Mouse (Mus musculus) stomach, postnatal 0 days (tissue): ENCODE data around the gene Sar1b. TPM values are rescaled to one million over a fixed set of nuclear protein-coding genes. Genes with fewer than 3 reads are reported as not detected.

ENCODE experiments used
- ATAC-seq: fragments of 200-750 bp; cut with Nextera tagmentation; 2 replicates; pipeline ENCODE4 v1.8.0; 2017; ENCODE audit not compliant: low FRiP score, low TSS enrichment
- DNase-seq: peaks from one replicate; pipeline ENCODE4 v3.0.0-alpha.2; 2016; ENCODE audit warnings: low spot score
- H3K27ac ChIP-seq: fragments of 300-500 bp; sonication (generic); replicated peaks from 2 replicates; pipeline ENCODE4 v1.5.1; 2014; ENCODE audit warnings: mild to moderate bottlenecking, control low read depth
- H3K27me3 ChIP-seq: fragments of 300-500 bp; sonication (generic); 2 replicates; pipeline ENCODE4 v1.6.1; 2014; ENCODE audit warnings: low read length; ENCODE audit not compliant: control insufficient read depth, insufficient read depth
- H3K36me3 ChIP-seq: fragments of 300-500 bp; sonication (generic); 2 replicates; pipeline ENCODE4 v1.6.1; 2014; ENCODE audit warnings: low read length, mixed read lengths; ENCODE audit not compliant: control insufficient read depth, insufficient read depth
- H3K4me1 ChIP-seq: fragments of 300-500 bp; sonication (generic); replicated peaks from 2 replicates; pipeline ENCODE4 v1.6.1; 2014; ENCODE audit warnings: antibody characterized with exemption; ENCODE audit not compliant: control insufficient read depth, insufficient read depth
- H3K4me2 ChIP-seq: fragments of 300-500 bp; sonication (generic); replicated peaks from 2 replicates; pipeline ENCODE4 v1.6.1; 2014; ENCODE audit warnings: low read depth, mild to moderate bottlenecking, control low read depth, moderate library complexity
- H3K4me3 ChIP-seq: fragments of 300-500 bp; sonication (generic); 2 replicates; pipeline ENCODE4 v1.5.1; 2014; ENCODE audit warnings: low read depth, low read length, control low read depth
- H3K9ac ChIP-seq: fragments of 300-500 bp; sonication (generic); 2 replicates; pipeline ENCODE4 v1.6.1; 2014; ENCODE audit warnings: mild to moderate bottlenecking, low read length, control low read depth, mixed read lengths
- H3K9me3 ChIP-seq: fragments of 300-500 bp; sonication (generic); 2 replicates; pipeline ENCODE4 v1.6.1; 2016; ENCODE audit warnings: low read length; ENCODE audit not compliant: control insufficient read depth
- CTCF ChIP-seq: IDR thresholded peaks from 2 replicates; pipeline ENCODE4 v1.5.1; 2016; ENCODE audit warnings: antibody characterized with exemption, low read depth, mild to moderate bottlenecking, moderate library complexity
- EP300 ChIP-seq: optimal IDR thresholded peaks from 2 replicates; pipeline ENCODE3; 2016; ENCODE audit warnings: antibody characterized with exemption
- WGBS: fragments of 180-500 bp; shearing (Covaris S2); extraction: QIAGEN DNeasy Blood & Tissue Kit; methylation state at CpG from one replicate; pipeline ENCODE4 v1.1.7; 2014; 5-methylcytosine and 5-hydroxymethylcytosine counted together
- polyA plus RNA-seq: library from polyadenylated mRNA; unstranded; fragments of >200 nt; fragmentation: Nextera tagmentation; extraction: Ambion mirVana; gene quantifications from 2 replicates; pipeline ENCODE4 v1.2.1, GENCODE M21; 2015

Sar1b gene
- polyA plus RNA-seq, 1 experiment from 2014 or later, result 169 TPM

DNA sequence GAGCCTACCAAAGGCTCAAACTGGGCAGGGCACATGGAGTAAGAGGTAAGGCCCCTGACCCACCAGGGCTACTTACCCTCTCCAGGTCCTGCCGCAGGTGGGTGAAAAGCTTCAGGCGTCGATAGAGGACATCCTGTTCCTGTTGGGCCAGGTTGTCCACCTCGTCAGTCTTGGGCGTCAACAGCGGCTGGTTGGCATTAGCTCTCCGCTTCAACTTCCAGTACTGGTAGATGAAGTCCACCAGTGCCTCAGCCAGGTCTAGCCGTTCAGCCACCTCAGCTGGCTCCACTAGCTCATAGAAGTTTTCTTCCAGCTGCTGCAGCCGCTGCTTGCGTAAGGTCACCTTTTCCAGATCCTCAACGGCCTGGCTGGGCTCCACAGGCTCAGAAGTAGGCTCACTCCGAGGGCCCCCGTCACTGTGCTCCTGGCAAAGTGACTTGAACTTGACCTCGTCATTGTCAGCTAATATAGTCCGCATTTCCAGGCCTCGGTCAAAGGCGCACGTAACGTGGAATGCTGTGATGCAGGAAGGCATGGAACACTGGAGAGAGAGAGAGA is 61.5 kb downstream of the Sar1b start:
- peaks cover 9% of the 10 kb centered on the region for H3K36me3 ChIP-seq
- no peaks in the 10 kb centered on the region for H3K4me1 ChIP-seq
- ATAC-seq, result no peak
- no peak for DNase-seq
- H3K27me3 ChIP-seq, result no peaks in the 10 kb centered on the region
- no peak for TF ChIP-seq EP300
- TF ChIP-seq CTCF, result no peak
- H3K9ac ChIP-seq, result no peak overlapping the region
- H3K27ac ChIP-seq, result no peak overlapping the region
- H3K4me3 ChIP-seq, result no peak overlapping the region
- no peak overlapping the region for H3K4me2 ChIP-seq
- 89% methylated on average over 19 of the region's 19 CpGs for WGBS
- H3K9me3 ChIP-seq, result no peaks in the 10 kb centered on the region

DNA sequence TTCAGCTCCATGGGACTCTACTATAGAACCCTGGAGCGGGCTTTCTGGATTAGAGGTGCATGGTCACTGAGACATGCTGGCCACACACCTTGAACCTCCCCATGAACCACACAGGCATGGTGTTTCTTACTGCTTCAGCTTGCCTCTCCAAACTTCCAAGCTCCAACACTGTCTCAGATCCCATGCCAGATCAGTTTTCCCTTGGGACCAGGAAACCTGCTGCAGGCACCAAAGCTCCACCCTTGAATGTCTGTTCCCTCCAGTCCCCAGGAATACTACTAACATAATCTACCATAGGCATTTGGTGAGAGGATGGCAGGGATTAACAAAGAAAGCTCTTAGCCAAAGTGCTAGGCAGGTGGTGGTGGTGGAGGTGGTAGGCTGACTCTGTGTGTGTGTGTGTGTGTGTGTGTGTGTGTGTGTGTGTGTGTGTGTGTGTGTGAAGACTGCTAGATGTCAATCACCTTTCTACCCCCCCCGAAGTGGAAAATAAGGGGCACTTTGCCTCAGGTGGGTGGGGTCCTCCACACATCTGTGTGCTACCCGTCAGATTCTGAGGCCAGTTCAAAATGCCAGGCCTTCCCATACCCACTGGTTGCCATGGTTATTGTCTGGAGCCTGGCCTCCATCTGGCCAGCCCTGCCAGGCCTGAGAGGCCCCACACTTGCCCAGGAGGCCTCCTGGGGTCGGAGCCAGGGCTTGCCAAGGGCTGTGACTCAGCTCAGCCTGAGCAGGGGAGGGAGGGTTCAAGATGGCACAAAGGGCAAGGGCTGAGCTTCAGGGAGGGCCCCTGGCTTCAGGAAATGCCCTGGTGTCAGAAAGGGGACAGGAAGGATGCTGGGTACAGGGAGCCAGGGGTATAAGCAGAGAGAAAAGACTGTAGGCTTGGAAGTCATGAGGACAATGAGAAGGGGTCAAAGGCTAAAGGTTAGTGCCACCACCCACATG is 68.7 kb downstream of the Sar1b start:
- Histone ChIP-seq H3K4me3 (no peak overlapping the region), H3K36me3 (peaks cover 17% of the 10 kb centered on the region), H3K4me1 (no peaks in the 10 kb centered on the region), H3K27ac (no peak overlapping the region), H3K9ac (no peak overlapping the region), H3K27me3 (no peaks in the 10 kb centered on the region), H3K4me2 (no peak overlapping the region), H3K9me3 (no peaks in the 10 kb centered on the region)
- DNase-seq (no peak), ATAC-seq (peak; percentile 65)
- 63% methylated on average over 4 of the region's 4 CpGs for WGBS
- no peak for TF ChIP-seq CTCF
- no peak for TF ChIP-seq EP300

DNA sequence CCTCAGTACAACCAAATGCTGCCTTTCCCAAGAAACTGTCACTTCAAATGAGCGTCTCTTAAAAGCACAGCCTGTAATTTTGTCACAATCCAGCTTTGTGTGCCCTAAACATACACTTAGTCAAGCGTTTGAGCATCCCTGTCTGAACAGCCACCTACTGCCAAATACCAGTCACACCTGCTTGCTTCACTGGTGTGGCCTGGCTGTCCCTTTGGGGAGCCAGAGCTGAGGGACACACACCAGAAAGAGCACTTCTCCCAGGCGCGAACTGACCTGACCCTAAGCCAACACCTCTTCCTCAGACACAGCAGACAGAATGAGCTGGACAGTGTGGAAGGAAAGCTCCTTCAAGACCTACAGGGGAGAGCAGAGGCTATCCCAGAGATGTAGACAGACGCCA is 69.5 kb downstream of the Sar1b start:
- no peak overlapping the region for H3K9ac ChIP-seq
- H3K36me3 ChIP-seq, result peaks cover 19% of the 10 kb centered on the region
- 76% methylated on average over 5 of the region's 5 CpGs for WGBS
- no peaks in the 10 kb centered on the region for H3K4me1 ChIP-seq
- H3K27me3 ChIP-seq, result no peaks in the 10 kb centered on the region
- no peak for ATAC-seq
- DNase-seq, result no peak
- no peak overlapping the region for H3K27ac ChIP-seq
- H3K4me2 ChIP-seq, result no peak overlapping the region
- no peak overlapping the region for H3K4me3 ChIP-seq
- no peaks in the 10 kb centered on the region for H3K9me3 ChIP-seq
- TF ChIP-seq CTCF (no peak), EP300 (no peak)

DNA sequence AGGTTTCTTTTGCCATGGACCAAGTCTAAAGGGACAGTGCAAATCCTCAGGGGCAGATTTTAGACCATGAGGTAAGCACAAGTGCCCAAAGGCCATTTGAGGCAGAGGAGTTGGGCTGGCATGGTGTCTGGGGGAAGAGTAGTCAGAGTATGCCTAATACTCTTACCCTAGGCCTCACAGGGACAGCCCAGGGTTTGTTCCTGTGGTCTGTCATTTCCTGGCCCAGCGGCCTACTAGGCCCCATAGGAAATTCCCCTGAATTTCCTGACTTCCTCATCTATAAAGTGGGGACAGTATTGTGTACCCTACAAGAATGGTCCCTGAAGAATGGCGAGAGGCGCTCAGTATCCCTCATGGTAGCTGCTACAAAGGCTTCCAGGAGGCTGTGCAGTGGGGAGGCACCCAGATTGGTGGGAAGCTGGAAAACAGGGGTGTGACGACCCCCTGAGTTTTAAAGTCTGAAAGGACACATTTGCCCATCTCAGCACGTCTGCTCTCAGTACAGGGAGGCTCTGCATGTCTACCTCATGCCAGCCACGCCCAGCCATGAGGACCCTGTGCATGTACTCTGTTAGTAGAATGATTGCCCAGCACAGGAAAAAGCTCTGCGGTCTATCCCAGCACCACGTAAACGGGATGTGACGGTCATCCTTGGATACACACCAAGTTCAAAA is 70.0 kb downstream of the Sar1b start:
- Histone ChIP-seq H3K36me3 (peaks cover 18% of the 10 kb centered on the region), H3K9me3 (no peaks in the 10 kb centered on the region), H3K4me1 (no peaks in the 10 kb centered on the region), H3K27ac (no peak overlapping the region), H3K27me3 (no peaks in the 10 kb centered on the region), H3K9ac (no peak overlapping the region), H3K4me3 (no peak overlapping the region), H3K4me2 (no peak overlapping the region)
- 85% methylated on average over 10 of the region's 10 CpGs for WGBS
- DNase-seq, result no peak
- ATAC-seq, result no peak
- no peak for TF ChIP-seq CTCF
- TF ChIP-seq EP300, result no peak

DNA sequence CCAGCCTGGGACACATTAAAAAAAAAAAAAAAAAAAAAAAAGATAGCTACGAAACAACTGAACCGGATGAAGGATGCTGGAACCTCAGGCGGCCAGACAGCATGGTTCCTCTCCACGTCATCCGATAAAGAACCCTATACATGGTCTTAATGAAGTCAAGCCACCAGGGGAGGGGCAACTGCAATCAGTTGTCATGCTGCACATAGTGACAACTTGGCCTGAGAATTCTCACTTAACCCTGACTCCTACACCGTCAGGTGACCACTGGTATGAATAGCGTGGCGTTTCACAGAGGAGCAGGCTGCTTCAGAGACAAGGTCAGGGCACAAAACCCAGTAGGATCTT is 70.6 kb downstream of the Sar1b start:
- no peak overlapping the region for H3K9ac ChIP-seq
- H3K4me2 ChIP-seq, result no peak overlapping the region
- DNase-seq (no peak), ATAC-seq (no peak)
- no peak overlapping the region for H3K4me3 ChIP-seq
- H3K9me3 ChIP-seq, result no peaks in the 10 kb centered on the region
- 95% methylated on average over 8 of the region's 8 CpGs for WGBS
- H3K36me3 ChIP-seq, result peaks cover 15% of the 10 kb centered on the region
- no peak overlapping the region for H3K27ac ChIP-seq
- no peaks in the 10 kb centered on the region for H3K27me3 ChIP-seq
- H3K4me1 ChIP-seq, result no peaks in the 10 kb centered on the region
- no peak for TF ChIP-seq CTCF

DNA sequence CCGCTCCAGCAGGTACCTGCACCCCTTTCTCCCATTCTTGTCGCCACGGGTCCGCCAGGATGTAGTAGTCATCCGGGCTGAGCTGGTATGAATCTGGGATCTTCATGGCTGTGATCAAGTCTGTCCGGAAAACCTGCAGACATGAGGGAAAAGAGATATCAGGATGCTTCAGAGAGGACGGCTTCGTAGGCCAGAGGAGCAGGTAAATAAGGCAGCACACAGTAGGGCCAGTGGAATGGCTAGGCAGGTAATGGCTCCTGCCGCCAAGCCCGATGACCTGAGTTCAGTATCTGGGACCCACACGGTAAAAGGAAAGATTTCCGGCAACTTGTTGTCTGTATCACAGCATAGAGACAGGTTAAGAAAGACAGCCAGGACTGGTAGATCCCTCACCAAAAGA is 72.1 kb downstream of the Sar1b start:
- Histone ChIP-seq H3K36me3 (peaks cover 8% of the 10 kb centered on the region; the same call in 1 of the 2 replicates), H3K27me3 (no peaks in the 10 kb centered on the region), H3K9ac (no peak overlapping the region), H3K4me2 (no peak overlapping the region), H3K9me3 (no peaks in the 10 kb centered on the region), H3K4me3 (no peak overlapping the region), H3K4me1 (no peaks in the 10 kb centered on the region), H3K27ac (no peak overlapping the region)
- no peak for ATAC-seq
- TF ChIP-seq CTCF (no peak), EP300 (no peak)
- DNase-seq, result no peak
- 95% methylated on average over 12 of the region's 12 CpGs for WGBS
